Mouse (Mus musculus): ENCODE data around the gene Vegfb. TPM values are rescaled to one million over a fixed set of nuclear protein-coding genes. Genes with fewer than 3 reads are reported as not detected.

The Vegfb gene
- total RNA-seq, 2 experiments from 2014 or later, result 284 to 285 TPM

- DNase-seq, result peak; percentile 84 to 87
- intact Hi-C loops (cut with DNase I), result loop anchor here (1.0 to 5.0 kb wide), 2 partner anchors 22 to 32 kb away; partner anchors contain the start of genes Bad and Gpr137
These were observed 12.9 kb downstream of the Vegfb start, which contains the start of gene Ppp1r14b for GRCm38 (mm10) chr19:6974211-6975205. Gene Ppp1r14b (plus strand): TSS chr19:6974968.

- DNase-seq, result no peak
- intact Hi-C loops (cut with DNase I), result loop anchor here (1.0 kb wide), 1 partner anchor 21 kb away; no protein-coding TSS in a partner anchor
These were observed 13.8 kb downstream of the Vegfb start for GRCm38 (mm10) chr19:6973581-6974190.

- intact Hi-C loops (cut with DNase I), result no loop called here
- no peak for DNase-seq
These were observed 15.1 kb downstream of the Vegfb start for GRCm38 (mm10) chr19:6972247-6972917.

GRCm38 (mm10) chr19:6971644-6972043 is 15.8 kb downstream of the Vegfb start:
- intact Hi-C loops (cut with DNase I), result no loop called here
- DNase-seq, result no peak

- no peak for DNase-seq
- intact Hi-C loops (cut with DNase I), result no loop called here
These were observed 16.9 kb downstream of the Vegfb start for GRCm38 (mm10) chr19:6970460-6971085.

- peak; percentile 76 to 79 for DNase-seq
- intact Hi-C loops (cut with DNase I), result loop anchor here (2.0 kb wide), 2 partner anchors 17 to 45 kb away; partner anchors contain the start of gene Catsperz
These were observed 17.6 kb downstream of the Vegfb start for GRCm38 (mm10) chr19:6969665-6970381.

- intact Hi-C loops (cut with DNase I), result loop anchor here (2.0 kb wide), 2 partner anchors 16 to 44 kb away; partner anchors contain the start of gene Catsperz
- no peak for DNase-seq
These were observed 18.2 kb downstream of the Vegfb start for GRCm38 (mm10) chr19:6969291-6969664.

- DNase-seq, result no peak
- intact Hi-C loops (cut with DNase I), result loop anchor here (2.0 kb wide), 2 partner anchors 16 to 44 kb away; partner anchors contain the start of gene Catsperz
These were observed 18.8 kb downstream of the Vegfb start for GRCm38 (mm10) chr19:6968491-6969271.

GRCm38 (mm10) chr19:6956461-6956860 is 31.0 kb downstream of the Vegfb start:
- intact Hi-C loops (cut with DNase I), result no loop called here

GRCm38 (mm10) chr19:6955424-6955823 is 32.0 kb downstream of the Vegfb start:
- peak; percentile 69 to 76 for DNase-seq
- intact Hi-C loops (cut with DNase I), result no loop called here

More at GRCm38 (mm10) chr19:6956461-6956860, 31.0 kb downstream of the Vegfb start:
- DNase-seq, result no peak

GRCm38 (mm10) chr19:6954046-6954445 is 33.4 kb downstream of the Vegfb start:
- intact Hi-C loops (cut with DNase I), result no loop called here
- peak; percentile 57 to 62 for DNase-seq

GRCm38 (mm10) chr19:6952712-6953037 is 34.8 kb downstream of the Vegfb start:
- DNase-seq, result peak; percentile 47 to 62
- intact Hi-C loops (cut with DNase I), result loop anchor here (1.0 to 2.0 kb wide), 2 partner anchors 16 to 22 kb away; partner anchors contain the start of gene Ppp1r14b

- DNase-seq, result peak; percentile 92 to 93
- intact Hi-C loops (cut with DNase I), result loop anchor here (1.0 to 2.0 kb wide), 3 partner anchors 10 to 22 kb away; partner anchors contain the start of genes Gpr137 and Ppp1r14b
These were observed 35.3 kb downstream of the Vegfb start for GRCm38 (mm10) chr19:6951994-6952711.

GRCm38 (mm10) chr19:6951381-6951968 is 36.0 kb downstream of the Vegfb start:
- intact Hi-C loops (cut with DNase I), result loop anchor here (1.0 kb wide), 1 partner anchor 9 kb away; the partner anchor contains the start of gene Gpr137
- peak; percentile 98 for DNase-seq

GRCm38 (mm10) chr19:6950613-6951153 is 36.8 kb downstream of the Vegfb start:
- intact Hi-C loops (cut with DNase I), result loop anchor here (1.0 kb wide), 1 partner anchor 8 kb away; the partner anchor contains the start of gene Gpr137
- DNase-seq, result peak; percentile 68 to 74

- intact Hi-C loops (cut with DNase I), result no loop called here
- DNase-seq, result no peak
These were observed 37.5 kb downstream of the Vegfb start for GRCm38 (mm10) chr19:6949951-6950350.

GRCm38 (mm10) chr19:6949532-6949931 is 37.9 kb downstream of the Vegfb start:
- intact Hi-C loops (cut with DNase I), result no loop called here
- no peak for DNase-seq

Measured in heart, postnatal 10 days (tissue).